Mouse (Mus musculus) olfactory bulb, adult 2 months (tissue): Measurements from ENCODE around the gene Bzw1. TPM values are rescaled to one million over a fixed set of nuclear protein-coding genes. Genes with fewer than 3 reads are reported as not detected.
A peak's percentile ranks its signal among the peaks of the same experiment; 100 is the strongest.
"Not testable (repeated sequence)": the region's sequence is repeated elsewhere in the genome, so short reads cannot be mapped to it uniquely, and the experiment has no call there.

Experiments used
- H3K27ac ChIP-seq: fragments of 200-500 bp; 2 replicates; pipeline ENCODE4 v1.5.1; 2012; ENCODE audit warnings: low read depth, low read length; ENCODE audit not compliant: insufficient read depth
- H3K4me1 ChIP-seq: fragments of 200-500 bp; 2 replicates; pipeline ENCODE4 v1.6.1; 2012; ENCODE audit warnings: low read length; ENCODE audit not compliant: control insufficient read depth, insufficient read depth
- H3K4me3 ChIP-seq: fragments of 200-500 bp; 2 replicates; pipeline ENCODE4 v1.5.1; 2012; ENCODE audit warnings: mild to moderate bottlenecking, low read depth, low read length, moderate library complexity; ENCODE audit not compliant: insufficient read depth
- CTCF ChIP-seq: fragments of 200-500 bp; IDR thresholded peaks from 2 replicates; pipeline ENCODE4 v1.5.1; 2012; ENCODE audit warnings: low read depth, mild to moderate bottlenecking, low read length, moderate library complexity; ENCODE audit not compliant: insufficient read depth
- POLR2A ChIP-seq: fragments of 200-500 bp; IDR thresholded peaks from 2 replicates; pipeline ENCODE4 v1.6.1; 2012; ENCODE audit warnings: mild to moderate bottlenecking, low read depth, low read length, moderate library complexity; ENCODE audit not compliant: insufficient read depth
- WGBS: fragments of 180-500 bp; shearing (Covaris S2); methylation state at CpG from one replicate; pipeline ENCODE4 v1.1.7; 2018; 5-methylcytosine and 5-hydroxymethylcytosine counted together
- polyA plus RNA-seq: library from polyadenylated mRNA; stranded (reverse); fragments of >200 nt; gene quantifications from 2 replicates; pipeline ENCODE4 v1.2.4, GENCODE M21; 2012; ENCODE audit warnings: low replicate concordance; ENCODE audit not compliant: missing spikeins, insufficient read depth, insufficient read length

The Bzw1 gene
- polyA plus RNA-seq, 1 experiment, result 105 TPM

GRCm38 (mm10) chr1:58365829-58366228, 26.9 kb upstream of the Bzw1 start:
- no peak for TF ChIP-seq CTCF
- no peak for TF ChIP-seq POLR2A
- no peaks in the 10 kb centered on the region for H3K4me1 ChIP-seq
- H3K4me3 ChIP-seq, result no peak overlapping the region
- 96% methylated on average over 3 of the region's 3 CpGs for WGBS
- H3K27ac ChIP-seq, result no peak overlapping the region

DNA sequence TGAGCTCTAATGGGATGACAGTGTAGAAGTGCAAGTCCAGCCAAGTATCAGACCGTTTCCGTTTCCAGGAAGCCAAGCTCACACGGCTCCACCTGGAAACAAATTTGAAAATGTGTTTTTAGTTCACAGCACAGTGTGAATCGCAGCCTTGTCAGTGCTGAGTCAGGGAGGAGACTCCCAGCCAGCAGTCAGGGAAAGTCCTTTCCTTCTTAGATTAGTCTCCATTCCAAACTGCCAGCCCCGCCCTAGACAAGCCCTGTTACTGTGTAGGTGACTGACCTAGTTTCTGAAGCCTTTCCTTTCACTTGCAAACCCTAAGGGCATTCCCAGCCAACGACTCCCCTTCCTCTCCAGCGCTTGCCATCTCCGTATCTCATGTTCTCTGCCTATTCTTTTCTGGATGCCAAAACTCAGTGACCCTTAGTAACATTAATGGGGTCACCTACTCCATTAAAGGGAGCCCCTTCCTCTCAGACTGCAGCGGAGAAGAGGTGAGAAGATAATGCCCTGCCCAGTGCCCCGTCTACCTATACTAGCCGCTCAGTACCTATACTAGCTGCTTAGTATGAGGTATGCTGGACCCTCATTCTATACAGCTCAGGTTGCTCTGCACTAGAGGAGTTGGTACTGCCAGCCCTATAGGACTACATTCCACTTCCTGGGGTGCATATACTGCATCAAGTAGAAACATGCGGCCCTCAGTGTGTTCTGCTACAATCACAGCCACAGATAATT, 25.8 kb upstream of the Bzw1 start:
- TF ChIP-seq CTCF (no peak), POLR2A (no peak)
- 84% methylated on average over 12 of the region's 12 CpGs for WGBS
- Histone ChIP-seq H3K27ac (no peak overlapping the region), H3K4me1 (no peaks in the 10 kb centered on the region), H3K4me3 (no peak overlapping the region)

DNA sequence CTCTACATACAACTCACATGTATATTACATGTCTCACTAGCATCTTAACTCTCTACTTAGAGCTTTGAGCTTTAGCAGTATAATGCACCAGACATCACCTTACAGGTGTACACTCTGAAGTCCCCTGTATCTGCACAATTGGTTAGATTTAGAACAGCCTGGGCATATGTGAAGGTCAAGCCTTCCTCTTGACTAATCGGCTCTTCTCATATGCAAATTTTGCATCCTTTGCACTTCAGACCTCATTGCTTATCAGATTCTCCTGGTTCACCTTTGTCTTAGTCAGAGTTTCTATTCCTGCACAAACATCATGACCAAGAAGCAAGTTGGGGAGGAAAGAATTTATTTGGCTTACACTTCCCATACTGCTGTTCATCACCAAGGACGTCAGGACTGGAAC, 23.0 kb upstream of the Bzw1 start:
- 95% methylated on average over 2 of the region's 2 CpGs for WGBS
- TF ChIP-seq CTCF, result no peak
- TF ChIP-seq POLR2A, result no peak
- no peak overlapping the region for H3K4me3 ChIP-seq
- H3K4me1 ChIP-seq, result no peaks in the 10 kb centered on the region
- H3K27ac ChIP-seq, result no peak overlapping the region

GRCm38 (mm10) chr1:58374266-58374665, 18.4 kb upstream of the Bzw1 start:
- H3K4me3 ChIP-seq, H3K4me1 ChIP-seq, H3K27ac ChIP-seq: not testable (repeated sequence)
- WGBS, result 88% methylated on average over 2 of the region's 2 CpGs

GRCm38 (mm10) chr1:58375574-58376147, 17.0 kb upstream of the Bzw1 start:
- Histone ChIP-seq H3K4me3 (no peak overlapping the region), H3K27ac (no peak overlapping the region), H3K4me1 (no peaks in the 10 kb centered on the region)
- 67% methylated on average over 3 of the region's 3 CpGs for WGBS
- TF ChIP-seq POLR2A (no peak), CTCF (no peak)

DNA sequence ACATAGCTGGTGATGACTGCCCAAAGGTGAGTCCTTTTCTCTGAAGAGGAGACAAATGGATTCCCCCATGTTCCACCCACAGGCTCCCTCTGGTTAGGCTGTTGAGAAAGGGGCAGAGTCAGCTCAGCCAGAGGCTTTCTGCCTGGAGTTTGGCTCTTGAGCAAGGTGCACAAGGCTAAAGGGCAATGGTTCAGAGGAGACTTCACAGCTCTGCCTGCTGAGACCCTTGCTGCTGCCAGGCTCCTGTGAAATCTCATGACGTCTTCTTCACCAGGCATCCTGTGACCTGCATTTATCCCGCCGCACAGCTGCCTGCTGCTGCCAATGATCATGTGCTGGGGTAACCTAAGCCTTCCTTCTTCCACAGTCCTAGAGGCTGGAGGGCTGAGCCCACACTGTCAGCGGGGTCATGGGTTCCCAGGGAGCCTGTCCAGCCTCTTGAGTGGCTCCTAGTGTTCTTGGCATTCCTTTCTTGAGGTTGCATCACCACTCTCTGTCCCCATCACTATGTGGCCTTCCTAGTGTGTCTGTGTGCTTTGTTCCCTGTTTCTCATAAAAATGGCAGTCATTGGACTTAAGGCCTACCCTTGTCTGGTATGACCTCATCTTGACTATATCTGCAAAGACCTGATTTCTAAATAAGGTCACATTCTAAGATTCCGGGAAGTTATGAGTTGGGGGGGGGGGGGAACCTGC, 10.0 kb upstream of the Bzw1 start:
- H3K27ac ChIP-seq, result no peak overlapping the region
- TF ChIP-seq POLR2A, result no peak
- H3K4me1 ChIP-seq, result no peaks in the 10 kb centered on the region
- H3K4me3 ChIP-seq, result no peak overlapping the region
- 77% methylated on average over 5 of the region's 5 CpGs for WGBS

DNA sequence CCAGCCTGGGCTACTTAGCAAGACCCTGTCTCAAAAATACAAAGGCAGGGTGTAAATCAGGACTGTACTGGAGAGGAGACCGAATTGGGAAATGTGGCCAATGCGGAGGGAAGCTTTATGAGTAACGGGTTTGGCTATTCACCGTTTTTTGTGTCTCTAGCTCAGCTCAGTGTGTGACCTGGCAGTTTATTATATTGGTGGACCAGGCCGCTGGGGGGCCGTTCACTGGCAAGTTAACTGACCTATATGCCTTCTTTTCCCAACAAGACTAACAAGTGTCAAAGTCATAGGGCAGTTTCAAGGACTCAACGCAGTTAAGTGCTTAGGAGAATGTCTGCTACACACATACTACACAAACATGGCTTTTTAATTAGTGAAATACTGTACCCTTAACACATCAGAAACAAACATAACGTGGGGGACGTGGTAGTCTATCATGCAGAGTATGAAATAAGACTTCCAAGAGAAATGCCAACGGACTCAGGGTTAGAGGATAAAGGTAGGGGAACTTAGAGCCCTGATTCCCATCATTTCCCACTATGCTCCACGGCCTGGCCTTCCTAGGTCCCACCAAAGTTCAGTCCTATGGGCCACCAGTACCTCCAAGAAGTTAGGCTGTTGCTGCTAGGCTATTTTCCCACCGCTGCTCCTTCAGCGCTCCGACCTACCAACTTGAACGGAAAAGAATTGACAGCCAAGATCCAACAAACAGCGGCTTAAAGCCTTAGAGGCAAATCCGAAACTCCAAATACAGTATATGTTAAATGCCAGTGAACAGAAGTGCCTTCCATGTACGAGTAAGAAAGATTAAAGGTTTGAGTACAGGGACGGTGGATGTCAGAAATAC, 1.1 kb upstream of the Bzw1 start:
- H3K4me3 ChIP-seq, result peak overlapping the region; percentile 66
- WGBS, result 38% methylated on average over 19 of the region's 19 CpGs
- peak overlapping the region; percentile 93; the same call in 1 of the 2 replicates for H3K27ac ChIP-seq
- TF ChIP-seq POLR2A (no peak), CTCF (no peak)
- no peaks in the 10 kb centered on the region for H3K4me1 ChIP-seq

- TF ChIP-seq POLR2A (no peak), CTCF (no peak)
- no peaks in the 10 kb centered on the region for H3K4me1 ChIP-seq
- WGBS, result under 1% methylated on average over 16 of the region's 16 CpGs
- peak overlapping the region; percentile 93 for H3K27ac ChIP-seq
- H3K4me3 ChIP-seq, result peak overlapping the region; percentile 66
Observed at GRCm38 (mm10) chr1:58392268-58392651, 438 bp upstream of the Bzw1 start.
